Mouse (Mus musculus) cerebellum, postnatal 14 days (tissue): Measurements from ENCODE around the gene Wdr49.
"Not testable (repeated sequence)": the region's sequence is repeated elsewhere in the genome, so short reads cannot be mapped to it uniquely, and the experiment has no call there.

ENCODE experiments used
- DNase-seq, 2 experiments: peaks; one replicate each; pipeline ENCODE4 v3.0.0; 2021; ENCODE audit warnings: mixed read lengths in 2 of 2

Wdr49 gene

DNA sequence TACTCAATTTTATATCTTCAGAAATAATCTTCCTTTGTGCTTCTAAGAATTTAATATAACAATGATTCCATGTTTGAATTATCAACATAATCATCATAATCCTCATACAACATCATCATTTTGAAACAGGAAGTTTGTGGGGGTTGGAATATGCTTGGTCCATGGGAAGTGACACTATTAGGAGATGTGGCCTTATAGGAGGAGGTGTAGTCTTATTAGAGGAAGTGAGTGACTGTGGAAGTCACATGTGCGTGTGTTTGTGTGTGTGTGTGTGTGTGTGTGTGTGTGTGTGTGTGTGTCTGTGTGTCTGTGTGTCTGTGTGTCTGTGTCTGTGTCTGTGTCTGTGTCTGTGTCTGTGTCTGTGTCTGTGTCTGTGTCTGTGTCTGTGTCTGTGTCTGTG lies 182.5 kb downstream of the Wdr49 start:
- not testable (repeated sequence) for DNase-seq

GRCm38 (mm10) chr3:75297758-75298111 lies 184.2 kb downstream of the Wdr49 start:
- DNase-seq: peak in 1 of 2 experiments; percentile 1

DNA sequence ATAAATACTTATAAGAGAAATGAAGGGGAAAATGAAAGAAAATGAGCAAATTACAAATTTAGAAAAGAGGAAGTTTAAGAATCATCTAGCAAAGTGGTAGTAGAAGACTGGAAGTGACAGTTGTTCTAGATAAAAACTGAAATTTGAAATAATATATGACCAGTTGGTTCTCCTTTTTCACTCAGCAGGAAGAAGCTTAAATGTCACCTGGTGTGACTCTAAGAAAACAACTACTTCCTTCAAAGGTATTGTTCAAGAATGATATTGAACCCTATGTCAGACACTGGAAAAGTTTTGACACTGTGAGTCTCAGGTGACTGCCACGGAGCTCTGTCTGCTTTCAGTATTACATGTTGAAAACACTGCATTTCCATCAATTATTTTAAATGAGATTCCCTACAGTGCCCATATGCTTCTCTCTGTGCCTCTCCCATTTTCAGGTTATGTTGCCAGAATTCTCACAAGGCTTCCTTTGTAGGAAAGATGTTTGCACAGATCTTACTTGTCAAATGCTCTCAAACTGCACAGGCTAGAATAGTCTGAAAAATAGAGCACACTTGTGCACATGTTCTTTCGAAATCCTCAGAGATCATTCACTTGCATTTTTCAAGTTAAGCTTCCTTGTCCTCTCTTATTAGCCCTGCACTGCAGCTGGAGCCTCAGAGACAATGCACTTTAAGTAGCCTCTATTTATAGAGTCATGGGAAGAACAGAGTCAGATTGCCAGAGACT lies 184.8 kb downstream of the Wdr49 start:
- peak in 1 of 2 experiments; percentile 15 for DNase-seq

DNA sequence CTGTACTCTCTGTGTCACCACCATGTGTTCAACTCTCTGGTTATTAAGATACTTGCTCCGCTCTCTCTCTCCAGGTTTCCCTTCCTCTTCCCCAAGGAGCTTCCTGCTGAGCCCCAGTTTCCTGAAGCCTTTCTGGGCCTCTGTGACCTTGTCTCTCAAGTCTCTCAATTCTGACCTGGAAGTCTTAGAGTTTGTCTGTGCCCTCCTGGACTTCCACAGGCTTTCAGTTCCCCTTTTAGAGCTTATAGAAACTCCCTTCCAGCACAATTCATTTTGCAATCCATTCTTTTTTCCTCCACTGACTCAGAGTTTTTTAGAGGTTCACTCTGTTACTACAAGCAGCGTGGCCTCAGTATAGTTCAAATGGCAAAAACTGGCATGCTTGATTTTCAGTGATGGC lies 188.7 kb downstream of the Wdr49 start:
- no peak for DNase-seq

DNA sequence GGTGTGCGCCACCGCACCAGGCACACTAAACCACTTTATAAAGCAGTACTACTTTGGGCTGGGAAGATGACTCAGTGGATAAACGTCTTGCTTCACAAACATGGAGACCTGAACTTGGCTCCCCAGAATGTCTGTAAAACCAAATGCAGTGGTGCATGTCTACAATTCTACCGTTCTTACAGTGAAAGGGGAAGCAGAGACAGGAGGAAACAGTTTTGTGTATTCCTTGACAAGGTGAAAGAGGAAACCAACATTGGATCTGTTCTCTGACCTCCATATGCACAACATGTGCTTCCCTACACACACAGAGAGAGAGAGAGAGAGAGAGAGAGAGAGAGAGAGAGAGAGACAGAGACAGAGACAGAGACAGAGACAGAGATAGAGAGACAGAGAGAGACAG lies 204.5 kb downstream of the Wdr49 start:
- no peak for DNase-seq

DNA sequence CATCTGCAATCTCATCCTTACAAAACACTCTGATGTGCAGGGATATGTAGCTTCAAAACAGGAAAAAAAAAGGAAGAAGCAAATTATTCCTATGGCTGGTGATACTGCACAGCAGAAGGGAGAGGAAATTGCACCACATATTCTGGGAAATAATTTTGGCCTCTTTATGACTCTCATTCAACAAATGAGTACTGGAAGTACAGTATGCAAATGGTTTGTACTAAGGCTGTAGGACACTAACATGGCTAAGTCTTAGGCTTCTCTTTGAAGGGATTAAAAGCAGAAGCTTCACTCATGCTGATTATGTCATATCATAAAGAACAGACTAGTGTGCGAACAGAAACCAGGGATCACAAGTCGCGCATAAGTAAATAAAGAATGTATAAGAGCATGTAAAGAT lies 205.4 kb downstream of the Wdr49 start:
- DNase-seq: no peak

DNA sequence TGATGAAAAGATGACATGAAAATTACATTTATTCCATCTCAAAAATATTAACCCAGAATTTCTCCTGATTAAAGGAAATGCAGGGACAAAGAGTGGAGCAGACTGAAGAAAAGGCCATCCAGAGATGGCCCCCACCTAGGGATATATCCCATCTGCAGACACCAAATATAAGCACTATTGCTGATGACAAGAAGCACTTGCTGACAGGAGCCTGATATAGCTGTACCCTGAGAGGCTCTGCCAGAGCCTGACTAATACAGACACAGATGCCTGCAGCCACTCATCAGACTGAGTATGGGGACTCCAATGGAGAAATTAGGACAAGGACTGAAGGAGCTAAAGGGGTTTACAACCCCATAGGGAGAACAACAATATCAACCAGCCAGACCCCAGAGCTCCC lies 206.8 kb downstream of the Wdr49 start:
- DNase-seq: no peak

DNA sequence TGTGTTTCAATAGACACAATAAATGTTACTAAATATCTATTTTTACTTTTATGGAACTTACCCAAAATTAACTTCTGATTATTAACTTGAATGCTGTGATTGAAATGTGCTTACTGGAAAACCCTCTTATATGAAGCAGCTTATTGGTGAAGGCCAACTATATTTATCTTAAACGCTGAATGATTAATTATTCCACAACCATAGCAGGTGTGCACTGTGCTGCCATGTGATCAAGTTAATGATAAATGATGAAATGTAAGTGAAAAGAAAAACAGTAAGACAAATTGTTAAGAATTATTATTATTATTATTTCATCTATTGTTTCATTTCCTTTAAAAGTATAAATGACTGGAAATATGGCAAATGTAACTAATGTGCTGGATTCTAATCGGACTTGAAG lies 212.0 kb downstream of the Wdr49 start, which contains the start of gene Serpini2:
TSS of gene Serpini2 (minus strand) at position 101 of the 400 bp plus-strand sequence.
- no peak for DNase-seq

DNA sequence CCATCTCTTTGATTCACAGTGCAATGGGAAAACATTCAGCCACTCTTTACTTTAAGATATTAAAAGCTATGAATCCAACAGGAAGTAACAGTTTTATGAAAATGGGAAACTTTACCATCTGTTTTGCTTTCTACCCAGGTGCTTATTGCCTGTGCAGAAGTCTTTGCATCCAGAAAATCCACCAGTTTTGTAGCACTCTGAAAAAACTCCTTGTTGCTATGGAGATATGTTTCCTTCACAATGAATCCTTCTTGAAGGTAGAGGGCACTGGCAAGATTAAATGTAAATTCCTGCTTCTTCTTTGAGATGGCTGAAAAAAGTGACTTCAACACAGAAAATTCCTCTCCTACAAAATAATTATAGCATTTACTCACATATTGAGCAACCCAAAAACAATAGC lies 222.6 kb downstream of the Wdr49 start:
- DNase-seq: no peak
